Mouse (Mus musculus): ENCODE measurements at regions not wholly inside any gene's neighbourhood (a gene's known extent, or its start where the extent isn't known, plus 50 kb on each side); places are given as distances from the start of the nearest gene placed in this dataset.
A peak's percentile ranks its signal among the peaks of the same experiment; 100 is the strongest.

DNA sequence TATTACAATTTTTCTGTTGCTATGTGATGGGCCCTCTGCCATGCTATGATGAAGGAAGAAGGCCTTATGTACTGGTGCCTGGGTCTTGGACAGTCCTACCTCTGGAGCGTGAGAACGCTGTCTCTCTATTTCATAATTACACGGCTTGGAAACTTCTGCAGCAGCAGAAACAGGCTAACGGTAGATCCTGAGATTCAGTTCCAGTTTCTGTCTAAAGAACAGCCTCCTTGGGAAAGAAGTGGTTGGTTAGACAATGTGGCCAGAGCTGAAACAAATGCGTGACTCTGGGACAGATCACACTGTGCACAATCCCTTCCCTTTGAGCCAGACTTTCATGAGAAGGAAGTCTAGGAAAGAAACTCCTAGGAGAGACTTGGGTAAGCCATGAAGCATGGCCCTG lies 80.7 kb upstream of the Lclat1 start:
- DNase-seq (ENCODE audit: low spot score in 2 of 2): no peak
- Histone ChIP-seq H3K4me3 (no peak overlapping the region), H3K27ac (no peak overlapping the region)
- TF ChIP-seq CTCF (conservative IDR thresholded peaks at IDR 0.05): no peak

GRCm38 (mm10) chr17:73031796-73032195 lies 76.0 kb upstream of the Lclat1 start:
- no peak overlapping the region for H3K27ac ChIP-seq
- H3K4me3 ChIP-seq: no peak overlapping the region
- TF ChIP-seq CTCF (conservative IDR thresholded peaks at IDR 0.05): no peak
- DNase-seq (ENCODE audit: low spot score in 2 of 2): no peak

DNA sequence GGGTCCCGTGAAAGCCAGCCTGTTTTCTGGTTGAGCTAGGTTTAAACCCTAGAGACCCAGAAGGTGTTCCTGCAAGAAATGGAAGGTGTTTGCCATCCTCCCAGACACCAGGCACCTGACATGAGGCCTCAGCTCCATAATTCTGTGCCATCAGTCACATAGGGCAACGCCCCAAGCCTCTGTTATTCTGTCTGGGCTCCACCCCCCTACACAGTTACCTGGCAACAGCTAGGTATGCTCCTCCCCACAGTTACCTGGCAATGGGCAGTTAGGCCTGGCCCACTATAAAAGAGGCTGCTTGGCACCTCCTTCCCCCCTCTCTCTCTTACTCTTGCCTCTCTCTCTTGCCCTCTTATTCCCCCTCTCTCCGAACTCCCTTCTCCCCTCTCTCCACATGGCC lies 75.5 kb upstream of the Lclat1 start:
- DNase-seq (ENCODE audit: low spot score in 2 of 2): no peak
- H3K4me3 ChIP-seq: no peak overlapping the region
- no peak for TF ChIP-seq CTCF (conservative IDR thresholded peaks at IDR 0.05)
- no peak overlapping the region for H3K27ac ChIP-seq

DNA sequence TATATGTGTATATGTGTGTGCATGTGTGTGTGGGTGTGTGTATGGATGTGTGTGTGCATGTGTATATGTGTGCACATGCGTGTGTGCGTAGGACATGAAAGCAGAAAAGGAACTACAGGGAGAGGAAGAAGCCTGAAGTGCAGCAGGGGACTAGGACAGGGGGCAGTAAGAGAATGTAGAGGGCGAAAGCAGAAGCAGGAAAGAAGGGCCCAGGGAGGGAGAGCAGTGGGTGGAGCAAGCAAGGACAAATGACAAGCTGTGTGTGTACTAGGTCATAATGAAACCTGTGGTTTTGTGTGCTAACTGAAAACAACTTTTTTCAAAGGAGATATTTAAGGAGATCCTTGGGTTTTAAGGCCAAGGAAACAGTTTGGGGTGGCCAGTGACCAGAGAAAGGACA lies 73.4 kb upstream of the Lclat1 start:
- no peak for DNase-seq (ENCODE audit: low spot score in 2 of 2)
- no peak for TF ChIP-seq CTCF (conservative IDR thresholded peaks at IDR 0.05)
- no peak overlapping the region for H3K4me3 ChIP-seq
- H3K27ac ChIP-seq: no peak overlapping the region

- Histone ChIP-seq H3K27ac (no peak overlapping the region), H3K4me3 (no peak overlapping the region)
- TF ChIP-seq CTCF (conservative IDR thresholded peaks at IDR 0.05): no peak
- DNase-seq (ENCODE audit: low spot score in 2 of 2): no peak
These were observed 72.8 kb upstream of the Lclat1 start for GRCm38 (mm10) chr17:73034981-73035481.

DNA sequence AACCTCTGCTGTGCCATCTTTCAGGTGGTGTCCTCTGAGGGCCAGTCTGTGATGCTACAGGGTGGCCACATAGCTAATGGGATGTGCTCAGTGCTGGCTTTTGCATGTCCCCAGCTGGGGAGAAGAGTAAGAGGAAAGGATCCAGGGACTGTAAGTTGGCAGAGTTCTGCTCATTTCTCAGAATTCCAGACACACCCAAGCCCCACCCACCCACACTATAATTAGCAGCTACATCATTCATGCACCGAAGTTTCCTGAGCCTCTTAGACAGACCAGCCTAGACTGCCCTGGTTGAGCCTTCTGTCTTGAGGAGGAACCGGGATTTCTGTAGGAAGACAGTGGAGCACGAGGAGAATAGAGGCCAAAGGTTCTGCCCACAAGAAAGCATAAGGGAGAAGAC lies 70.9 kb upstream of the Lclat1 start:
- no peak for DNase-seq (ENCODE audit: low spot score in 2 of 2)
- no peak overlapping the region for H3K4me3 ChIP-seq
- no peak for TF ChIP-seq CTCF (conservative IDR thresholded peaks at IDR 0.05)
- no peak overlapping the region for H3K27ac ChIP-seq

- TF ChIP-seq CTCF (conservative IDR thresholded peaks at IDR 0.05): no peak
- no peak for DNase-seq (ENCODE audit: low spot score in 2 of 2)
- no peak overlapping the region for H3K4me3 ChIP-seq
These were observed 69.2 kb upstream of the Lclat1 start for GRCm38 (mm10) chr17:73038586-73038985.

DNA sequence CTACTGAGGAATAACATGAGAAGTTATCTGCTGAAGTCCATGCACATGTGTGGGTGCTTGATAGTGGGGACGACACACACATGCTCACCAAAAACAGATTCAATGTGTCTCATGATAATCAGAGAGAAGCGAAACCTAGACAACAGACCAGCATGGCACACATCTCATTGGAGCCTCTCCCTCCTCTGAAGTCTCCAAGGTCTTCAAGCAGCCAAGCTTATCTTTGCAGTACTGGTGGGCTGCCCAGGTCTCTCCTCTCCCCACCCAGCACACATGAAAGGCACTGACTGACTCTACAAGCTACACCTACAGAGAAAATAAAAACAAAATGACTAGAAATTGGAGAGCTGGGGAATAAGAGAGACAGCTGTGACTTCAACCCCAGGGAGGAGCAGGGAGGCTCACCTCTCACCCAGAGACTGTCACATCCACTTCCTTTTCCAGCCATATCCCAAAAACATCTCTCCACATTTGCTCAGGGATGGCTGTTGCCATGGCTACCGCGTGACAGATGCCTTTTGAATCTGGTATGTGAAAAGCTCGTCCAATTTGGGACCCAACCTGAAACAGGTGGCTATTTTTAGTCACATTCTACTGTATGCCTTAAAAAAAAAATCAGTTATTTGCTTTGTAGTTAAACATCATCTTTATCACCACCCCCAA lies 62.7 kb upstream of the Lclat1 start:
- H3K4me3 ChIP-seq: no peak overlapping the region
- no peak for TF ChIP-seq CTCF (conservative IDR thresholded peaks at IDR 0.05)
- 0 out of 2 replicates have a peak overlapping the region, but pooled peaks have one; percentile 32 for H3K27ac ChIP-seq
- peak; percentile 37 to 55 for DNase-seq (ENCODE audit: low spot score in 2 of 2)

More at GRCm38 (mm10) chr17:73038586-73038985, 69.2 kb upstream of the Lclat1 start:
- no peak overlapping the region for H3K27ac ChIP-seq

DNA sequence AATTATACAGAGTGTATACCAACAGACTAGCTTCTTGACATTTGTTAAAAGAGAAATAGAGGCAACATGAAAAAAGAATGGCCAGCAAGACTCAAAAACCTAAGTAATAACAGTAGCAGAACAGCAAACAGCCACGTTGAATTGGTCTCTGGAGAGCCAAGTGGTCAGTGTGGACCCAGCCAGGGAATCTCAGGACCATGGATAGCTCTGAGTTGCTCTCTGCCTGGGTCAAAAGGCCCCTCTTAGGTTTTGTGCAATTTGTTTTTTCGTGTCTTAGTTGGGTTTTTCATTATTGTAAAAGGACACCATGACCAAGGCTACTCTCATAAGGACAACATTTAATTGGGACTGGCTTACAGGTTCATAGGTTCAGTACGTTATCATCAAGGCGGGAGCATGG lies 60.8 kb upstream of the Lclat1 start:
- DNase-seq (ENCODE audit: low spot score in 2 of 2): no peak
- H3K27ac ChIP-seq: no peak overlapping the region
- H3K4me3 ChIP-seq: no peak overlapping the region
- no peak for TF ChIP-seq CTCF (conservative IDR thresholded peaks at IDR 0.05)

GRCm38 (mm10) chr17:73048164-73048563 lies 59.6 kb upstream of the Lclat1 start:
- H3K4me3 ChIP-seq: no peak overlapping the region
- DNase-seq (ENCODE audit: low spot score in 2 of 2): no peak
- no peak for TF ChIP-seq CTCF (conservative IDR thresholded peaks at IDR 0.05)
- H3K27ac ChIP-seq: no peak overlapping the region

DNA sequence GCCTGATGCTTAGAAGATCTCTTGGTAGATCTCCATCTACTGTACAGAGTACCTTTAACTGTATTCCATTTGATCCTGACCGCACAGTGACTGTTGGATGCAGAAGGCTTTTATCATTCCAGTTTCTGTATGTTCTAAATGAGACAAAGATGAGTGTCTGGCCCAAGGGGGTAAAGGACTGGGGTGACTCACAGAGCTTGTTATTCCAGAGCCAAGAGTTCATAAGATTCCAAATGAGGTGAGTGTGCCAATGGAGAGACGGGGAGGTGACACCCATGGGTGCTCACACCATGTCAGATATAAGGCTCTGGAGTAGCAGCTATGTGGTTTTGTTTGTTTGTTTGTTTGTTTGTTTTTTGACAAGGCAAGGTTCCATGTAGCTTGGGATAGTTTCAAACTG lies 54.8 kb upstream of the Lclat1 start:
- TF ChIP-seq CTCF (conservative IDR thresholded peaks at IDR 0.05): no peak
- H3K4me3 ChIP-seq: no peak overlapping the region
- no peak overlapping the region for H3K27ac ChIP-seq
- no peak for DNase-seq (ENCODE audit: low spot score in 2 of 2)

- DNase-seq (ENCODE audit: low spot score in 2 of 2): no peak
- no peak overlapping the region for H3K4me3 ChIP-seq
- no peak for TF ChIP-seq CTCF (conservative IDR thresholded peaks at IDR 0.05)
- no peak overlapping the region for H3K27ac ChIP-seq
These were observed 54.1 kb upstream of the Lclat1 start for GRCm38 (mm10) chr17:73053479-73054215.

GRCm38 (mm10) chr17:73054226-73054625 lies 53.6 kb upstream of the Lclat1 start:
- no peak overlapping the region for H3K27ac ChIP-seq
- TF ChIP-seq CTCF (conservative IDR thresholded peaks at IDR 0.05): no peak
- no peak for DNase-seq (ENCODE audit: low spot score in 2 of 2)
- no peak overlapping the region for H3K4me3 ChIP-seq

- no peak for TF ChIP-seq CTCF (conservative IDR thresholded peaks at IDR 0.05)
- no peak overlapping the region for H3K27ac ChIP-seq
- no peak for DNase-seq (ENCODE audit: low spot score in 2 of 2)
- no peak overlapping the region for H3K4me3 ChIP-seq
These were observed 52.6 kb upstream of the Lclat1 start for GRCm38 (mm10) chr17:73055197-73055596.
